Mouse (Mus musculus) ES-E14 (cell line): ENCODE results near the gene Nfib. TPM values are rescaled to one million over a fixed set of nuclear protein-coding genes. Genes with fewer than 3 reads are reported as not detected.

Experiments used
- DNase-seq: peaks from one replicate; pipeline ENCODE4 v3.0.0-alpha.2; 2013; ENCODE audit warnings: low read depth, low spot score
- H3K27ac ChIP-seq: 2 replicates; pipeline ENCODE4 v1.5.1; 2012; ENCODE audit warnings: low read depth, mild to moderate bottlenecking, low read length, moderate library complexity, mixed read lengths; ENCODE audit not compliant: poor library complexity, insufficient read depth, severe bottlenecking
- H3K36me3 ChIP-seq: 2 replicates; pipeline ENCODE4 v1.6.1; 2012; ENCODE audit warnings: mild to moderate bottlenecking, low read length, moderate library complexity, mixed read lengths; ENCODE audit not compliant: control insufficient read depth, poor library complexity, insufficient read depth, severe bottlenecking
- H3K4me1 ChIP-seq, 2 experiments: fragments of 150-350 bp in 1 of 2; sonication (generic) in 1 of 2; 2 replicates each; pipeline ENCODE4 v1.6.1; 2012; ENCODE audit warnings: low read length in 2 of 2, mild to moderate bottlenecking in 1 of 2, mixed read lengths in 1 of 2; ENCODE audit not compliant: control insufficient read depth in 2 of 2, insufficient read depth in 2 of 2, poor library complexity in 1 of 2
- H3K4me3 ChIP-seq, 2 experiments: fragments of 150-350 bp in 1 of 2; sonication (generic) in 1 of 2; 2 replicates each; pipeline ENCODE4 v1.5.1; 2012; ENCODE audit warnings: low read length in 2 of 2, low read depth in 1 of 2, mild to moderate bottlenecking in 1 of 2, mixed read lengths in 1 of 2; ENCODE audit not compliant: insufficient read depth in 1 of 2, poor library complexity in 1 of 2, severe bottlenecking in 1 of 2
- H3K9ac ChIP-seq: 2 replicates; pipeline ENCODE4 v1.6.1; 2012; ENCODE audit warnings: low read depth, mild to moderate bottlenecking, low read length, mixed read lengths; ENCODE audit not compliant: poor library complexity, insufficient read depth, severe bottlenecking
- H3K9me3 ChIP-seq: fragments of 150-350 bp; sonication (generic); 2 replicates; pipeline ENCODE4 v1.6.1; 2012; ENCODE audit warnings: low read depth, mild to moderate bottlenecking, low read length; ENCODE audit not compliant: control insufficient read depth, insufficient read depth
- CHD2 ChIP-seq: IDR thresholded peaks from 2 replicates; pipeline ENCODE4 v1.6.1; 2014; ENCODE audit warnings: mild to moderate bottlenecking, low read depth, low read length, inconsistent platforms
- HCFC1 ChIP-seq: IDR thresholded peaks from 2 replicates; pipeline ENCODE4 v1.6.1; 2012; ENCODE audit warnings: low read length, inconsistent platforms, borderline replicate concordance; ENCODE audit not compliant: insufficient read depth
- MAFK ChIP-seq: IDR thresholded peaks from 2 replicates; pipeline ENCODE4 v1.6.1; 2014; ENCODE audit warnings: mild to moderate bottlenecking, low read depth, low read length, inconsistent platforms; ENCODE audit not compliant: insufficient read depth
- ZC3H11A ChIP-seq: IDR thresholded peaks from 2 replicates; pipeline ENCODE4 v1.6.1; 2012; ENCODE audit warnings: low read depth, mild to moderate bottlenecking, inconsistent platforms, low read length, borderline replicate concordance
- ZNF384 ChIP-seq: IDR thresholded peaks from 2 replicates; pipeline ENCODE4 v1.6.1; 2012; ENCODE audit warnings: low read depth, low read length, inconsistent platforms
- in situ Hi-C, 2 experiments: fragments of 600-800 bp; cut with MboI; formaldehyde crosslinking; loops; one replicate each; pipeline ENCODE4 v1.15.1; 2025; ENCODE audit warnings: low sequenced_read_pairs in 2 of 2, inconsistent platforms in 1 of 2; ENCODE audit not compliant: unreplicated experiment in 2 of 2
- total RNA-seq: library from RNA; depleted of rRNA; stranded (reverse); fragments of 300-350 nt; gene quantifications from 2 replicates; pipeline ENCODE4 v1.2.3, GENCODE M21; 2012

The Nfib gene
- total RNA-seq, 1 experiment, result 8.9 TPM

- H3K36me3 ChIP-seq, result no peaks in the 10 kb centered on the region
- in situ Hi-C loops, result no loop called here
- H3K4me1 ChIP-seq, result peaks cover 1 to 14% of the 10 kb centered on the region in 2 experiments; a peak in 1 of 4 replicates
- no peak overlapping the region for H3K4me3 ChIP-seq
- H3K27ac ChIP-seq, result no peak overlapping the region
- no peak for DNase-seq
- no peak for TF ChIP-seq ZNF384
- TF ChIP-seq CHD2, result no peak
- TF ChIP-seq HCFC1, result no peak
- TF ChIP-seq MAFK, result no peak
- no peak for TF ChIP-seq ZC3H11A
- H3K9me3 ChIP-seq, result no peaks in the 10 kb centered on the region
- H3K9ac ChIP-seq, result no peak overlapping the region
Observed at GRCm38 (mm10) chr4:82464051-82464632, 241.4 kb downstream of the Nfib start.

- TF ChIP-seq ZNF384 (no peak), CHD2 (no peak), MAFK (no peak), ZC3H11A (no peak), HCFC1 (no peak)
- H3K9ac ChIP-seq, result no peak overlapping the region
- no peaks in the 10 kb centered on the region for H3K9me3 ChIP-seq
- peaks cover 1 to 14% of the 10 kb centered on the region in 2 experiments; a peak in 1 of 4 replicates for H3K4me1 ChIP-seq
- no peak overlapping the region for H3K4me3 ChIP-seq
- H3K36me3 ChIP-seq, result no peaks in the 10 kb centered on the region
- in situ Hi-C loops, result no loop called here
- H3K27ac ChIP-seq, result no peak overlapping the region
- no peak for DNase-seq
Observed at GRCm38 (mm10) chr4:82463189-82463715, 242.3 kb downstream of the Nfib start.

- no peaks in the 10 kb centered on the region for H3K36me3 ChIP-seq
- no peak overlapping the region for H3K9ac ChIP-seq
- no peak for DNase-seq
- TF ChIP-seq CHD2 (no peak), HCFC1 (no peak), ZC3H11A (no peak), MAFK (peak; percentile 56; the same call in 1 of the 2 replicates)
- H3K4me3 ChIP-seq, result no peak overlapping the region
- H3K27ac ChIP-seq, result no peak overlapping the region
- H3K4me1 ChIP-seq, result peaks cover 0 to 12% of the 10 kb centered on the region in 2 experiments; a peak in 1 of 4 replicates
- H3K9me3 ChIP-seq, result no peaks in the 10 kb centered on the region
- in situ Hi-C loops, result no loop called here
Observed at GRCm38 (mm10) chr4:82461676-82462075, 243.9 kb downstream of the Nfib start.

- H3K4me1 ChIP-seq, result peaks cover 0 to 3% of the 10 kb centered on the region in 2 experiments; a peak in 1 of 4 replicates
- TF ChIP-seq ZNF384 (no peak), CHD2 (no peak)
- H3K4me3 ChIP-seq, result no peak overlapping the region
- H3K36me3 ChIP-seq, result no peaks in the 10 kb centered on the region
- in situ Hi-C loops, result no loop called here
- no peak for DNase-seq
- H3K9ac ChIP-seq, result no peak overlapping the region
- H3K9me3 ChIP-seq, result no peaks in the 10 kb centered on the region
- H3K27ac ChIP-seq, result no peak overlapping the region
Observed at GRCm38 (mm10) chr4:82458895-82459294, 246.7 kb downstream of the Nfib start.
